Mouse (Mus musculus): ENCODE measurements around the gene Cmip.
A peak's percentile ranks its signal among the peaks of the same experiment; 100 is the strongest.

The Cmip gene

GRCm38 (mm10) chr8:117299204-117299603 is 42.3 kb downstream of the Cmip start:
- peak in 1 of 2 experiments; percentile 43 for DNase-seq

- DNase-seq: no peak
These were observed 43.3 kb downstream of the Cmip start for GRCm38 (mm10) chr8:117300188-117300587.

- DNase-seq: no peak
These were observed 44.7 kb downstream of the Cmip start for GRCm38 (mm10) chr8:117301457-117302041.

- no peak for DNase-seq
These were observed 45.2 kb downstream of the Cmip start for GRCm38 (mm10) chr8:117302072-117302471.

GRCm38 (mm10) chr8:117303666-117304065 is 46.8 kb downstream of the Cmip start:
- no peak for DNase-seq

GRCm38 (mm10) chr8:117305405-117305804 is 48.5 kb downstream of the Cmip start:
- no peak for DNase-seq

GRCm38 (mm10) chr8:117306756-117307155 is 49.9 kb downstream of the Cmip start:
- no peak for DNase-seq

- no peak for DNase-seq
These were observed 50.4 kb downstream of the Cmip start for GRCm38 (mm10) chr8:117307221-117307620.

GRCm38 (mm10) chr8:117308303-117309095 is 51.6 kb downstream of the Cmip start:
- no peak for DNase-seq

- DNase-seq: peak in 1 of 2 experiments; percentile 54
These were observed 52.9 kb downstream of the Cmip start for GRCm38 (mm10) chr8:117309653-117310274.

- DNase-seq: no peak
These were observed 54.2 kb downstream of the Cmip start for GRCm38 (mm10) chr8:117310961-117311561.

- DNase-seq: no peak
These were observed 57.6 kb downstream of the Cmip start for GRCm38 (mm10) chr8:117314308-117314953.

GRCm38 (mm10) chr8:117315727-117316126 is 58.9 kb downstream of the Cmip start:
- no peak for DNase-seq

- DNase-seq: no peak
These were observed 60.6 kb downstream of the Cmip start for GRCm38 (mm10) chr8:117317478-117317877.

GRCm38 (mm10) chr8:117318911-117319826 is 62.3 kb downstream of the Cmip start:
- DNase-seq: no peak

- DNase-seq: no peak
These were observed 63.8 kb downstream of the Cmip start for GRCm38 (mm10) chr8:117320616-117321015.

- no peak for DNase-seq
These were observed 64.4 kb downstream of the Cmip start for GRCm38 (mm10) chr8:117321232-117321631.

- DNase-seq: no peak
These were observed 65.2 kb downstream of the Cmip start for GRCm38 (mm10) chr8:117322021-117322420.

- DNase-seq: no peak
These were observed 65.9 kb downstream of the Cmip start for GRCm38 (mm10) chr8:117322715-117323310.

- no peak for DNase-seq
These were observed 68.0 kb downstream of the Cmip start for GRCm38 (mm10) chr8:117324821-117325220.

- DNase-seq: no peak
These were observed 69.9 kb downstream of the Cmip start for GRCm38 (mm10) chr8:117326735-117327134.
